Mouse (Mus musculus) lung, postnatal 25 days (tissue): ENCODE results near the gene Tex35.

Source experiments
- DNase-seq: peaks from one replicate; pipeline ENCODE4 v3.0.0; 2022; ENCODE audit warnings: low spot score

The Tex35 gene

GRCm38 (mm10) chr1:157049886-157050285 is 58.6 kb downstream of the Tex35 start:
- no peak for DNase-seq
